Mouse (Mus musculus) neural tube, embryonic 15.5 days (tissue): Measurements from ENCODE around the gene Ceacam20. TPM values are rescaled to one million over a fixed set of nuclear protein-coding genes. Genes with fewer than 3 reads are reported as not detected.
"Not testable (repeated sequence)": the region's sequence is repeated elsewhere in the genome, so short reads cannot be mapped to it uniquely, and the experiment has no call there.

Experiments
- ATAC-seq: fragments of 200-750 bp; cut with Nextera tagmentation; 2 replicates; pipeline ENCODE4 v1.8.0; 2017; ENCODE audit warnings: mild to moderate bottlenecking, moderate TSS enrichment, moderate library complexity; ENCODE audit not compliant: low FRiP score
- H3K27ac ChIP-seq: fragments of 300-500 bp; sonication (generic); replicated peaks from 2 replicates; pipeline ENCODE4 v1.5.1; 2015; ENCODE audit warnings: mild to moderate bottlenecking, inconsistent platforms
- H3K27me3 ChIP-seq: fragments of 300-500 bp; sonication (generic); replicated peaks from 2 replicates; pipeline ENCODE4 v1.6.1; 2015; ENCODE audit warnings: inconsistent platforms
- H3K36me3 ChIP-seq: fragments of 300-500 bp; sonication (generic); 2 replicates; pipeline ENCODE4 v1.6.1; 2015; ENCODE audit warnings: inconsistent platforms
- H3K4me1 ChIP-seq: fragments of 300-500 bp; sonication (generic); 2 replicates; pipeline ENCODE4 v1.6.1; 2015; ENCODE audit warnings: inconsistent platforms
- H3K4me2 ChIP-seq: fragments of 300-500 bp; sonication (generic); 2 replicates; pipeline ENCODE4 v1.6.1; 2015; ENCODE audit warnings: inconsistent platforms, mild to moderate bottlenecking, moderate library complexity
- H3K4me3 ChIP-seq: fragments of 300-500 bp; sonication (generic); replicated peaks from 2 replicates; pipeline ENCODE4 v1.5.1; 2015; ENCODE audit warnings: mild to moderate bottlenecking, inconsistent platforms
- H3K9ac ChIP-seq: fragments of 300-500 bp; sonication (generic); replicated peaks from 2 replicates; pipeline ENCODE4 v1.6.1; 2015; ENCODE audit warnings: mild to moderate bottlenecking, inconsistent platforms
- H3K9me3 ChIP-seq: fragments of 300-500 bp; sonication (generic); replicated peaks from 2 replicates; pipeline ENCODE4 v1.6.1; 2016; ENCODE audit warnings: inconsistent platforms
- WGBS: fragments of 180-500 bp; shearing (Covaris S2); methylation state at CpG from one replicate; pipeline ENCODE4 v1.1.7; 2015; ENCODE audit warnings: mixed read lengths; 5-methylcytosine and 5-hydroxymethylcytosine counted together
- polyA plus RNA-seq: library from polyadenylated mRNA; unstranded; fragments of >200 nt; fragmentation: Nextera tagmentation; extraction: Ambion mirVana; gene quantifications from 2 replicates; pipeline ENCODE4 v1.2.1, GENCODE M21; 2015

Ceacam20 gene
- polyA plus RNA-seq, result not detected in 2 replicates

DNA sequence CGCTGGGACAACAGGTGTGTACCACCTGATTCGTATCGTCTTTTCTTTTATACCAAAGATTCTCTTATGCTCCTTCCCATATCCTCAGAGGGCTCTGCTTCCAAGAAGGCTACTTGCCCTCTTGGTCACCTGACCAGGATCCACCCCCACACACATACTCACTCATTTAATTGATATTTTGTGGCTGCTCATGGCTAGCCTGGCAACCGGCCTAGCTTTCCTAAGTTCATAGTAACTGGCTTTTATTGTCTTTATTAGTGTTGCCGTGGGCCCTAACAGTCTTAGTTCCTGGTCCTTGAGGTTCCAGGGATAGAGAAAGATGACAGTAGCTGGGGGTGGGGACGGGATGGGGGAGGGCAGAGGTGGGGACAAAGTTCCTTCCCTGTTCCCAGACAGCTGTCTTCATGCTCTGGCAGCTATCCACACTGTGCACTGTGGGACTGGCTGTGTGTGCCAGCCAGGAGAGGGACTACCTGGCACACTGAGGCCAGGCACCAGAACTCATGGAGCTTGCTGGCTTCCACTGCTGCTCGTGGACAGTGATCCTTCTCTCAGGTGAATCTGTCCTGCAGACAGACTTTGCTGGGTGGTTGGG lies at the start of gene Ceacam20:
Gene Ceacam20, plus strand, starts transcription at position 428 of the 595 bp plus-strand sequence.
- Histone ChIP-seq H3K36me3 (no peaks in the 10 kb centered on the region), H3K27ac (no peak within 1 kb of the TSS), H3K4me1 (no peaks in the 10 kb centered on the region), H3K9ac (no peak within 1 kb of the TSS), H3K4me3 (no peak within 1 kb of the TSS), H3K27me3 (no peaks in the 10 kb centered on the region), H3K4me2 (no peak within 1 kb of the TSS), H3K9me3 (no peaks in the 10 kb centered on the region; the same call in 1 of the 2 replicates)
- ATAC-seq, result no peak
- 82% methylated on average over 7 of the region's 7 CpGs for WGBS

DNA sequence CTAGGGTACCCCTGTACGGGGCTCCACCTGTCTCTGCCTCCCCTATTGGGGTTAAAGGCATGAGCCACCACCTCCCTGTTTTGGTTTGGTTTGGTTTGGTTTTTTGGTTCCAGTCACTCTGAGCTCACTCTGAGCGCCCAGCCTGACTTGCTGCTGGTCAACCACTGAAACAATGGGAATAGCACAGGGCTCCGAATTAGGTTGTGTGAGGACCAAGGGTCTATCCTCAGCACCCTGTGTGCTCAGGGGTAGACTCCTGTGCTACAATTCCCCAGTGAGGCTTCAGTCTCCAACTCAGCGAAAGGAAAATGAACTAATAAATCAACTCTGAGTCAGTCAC lies 45.1 kb upstream of the Ceacam20 start:
- H3K27ac ChIP-seq, result peak overlapping the region; percentile 91
- peak; percentile 50 for ATAC-seq
- 30% methylated on average over 4 of the region's 4 CpGs for WGBS
- no peaks in the 10 kb centered on the region for H3K9me3 ChIP-seq
- H3K36me3 ChIP-seq, result peaks cover 14% of the 10 kb centered on the region
- H3K4me3 ChIP-seq, result peak overlapping the region; percentile 77
- H3K4me1 ChIP-seq, result peaks cover 18% of the 10 kb centered on the region
- H3K9ac ChIP-seq, result peak overlapping the region; percentile 91
- peak overlapping the region; percentile 69 for H3K4me2 ChIP-seq
- no peaks in the 10 kb centered on the region for H3K27me3 ChIP-seq

DNA sequence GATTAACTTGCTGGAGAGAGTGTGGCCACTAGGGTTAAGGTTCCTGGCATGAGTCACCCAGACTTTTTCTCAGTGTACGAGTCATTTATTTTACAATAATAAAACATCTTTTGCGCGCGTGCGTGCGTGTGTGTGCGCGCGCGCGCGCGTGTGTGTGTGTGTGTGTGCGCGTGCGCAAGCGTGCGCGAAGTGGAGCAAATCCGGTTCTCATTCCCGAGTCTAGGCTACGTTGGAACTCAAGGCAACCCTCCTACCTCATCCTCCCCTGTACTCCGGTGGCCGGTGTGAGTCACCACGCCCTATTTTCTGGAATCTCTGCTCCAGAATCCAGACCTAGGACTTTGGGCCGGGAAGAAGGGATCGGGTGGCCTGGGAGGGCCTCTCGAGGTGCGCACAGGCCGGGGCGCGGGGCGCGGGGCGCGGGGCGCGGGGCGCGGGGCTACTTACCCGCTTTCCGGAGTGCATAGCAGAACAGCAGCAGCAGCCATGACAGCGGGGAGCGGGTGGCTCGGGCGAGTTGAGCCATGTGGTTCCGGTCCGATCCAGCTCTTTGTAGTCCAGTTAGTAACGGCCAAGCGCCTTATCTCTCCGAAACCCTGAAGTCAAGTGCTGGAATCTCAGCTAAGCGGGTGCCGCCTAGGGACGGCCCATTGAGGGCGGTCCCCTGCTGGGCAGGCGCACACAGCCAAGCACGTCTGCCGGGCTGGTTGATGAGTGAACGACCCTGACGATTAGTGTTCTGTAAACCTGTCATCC lies 44.5 kb upstream of the Ceacam20 start, which contains the start of gene Pvr:
Gene Pvr, minus strand, starts transcription at position 655 of the 756 bp plus-strand sequence.
- under 1% methylated on average over 58 of the region's 60 CpGs for WGBS
- Histone ChIP-seq H3K27ac (peak within 1 kb of the TSS; percentile 91), H3K4me3 (peak within 1 kb of the TSS; percentile 77), H3K9ac (peak within 1 kb of the TSS; percentile 91), H3K4me2 (peak within 1 kb of the TSS; percentile 69), H3K27me3 (no peaks in the 10 kb centered on the region), H3K36me3 (peaks cover 13% of the 10 kb centered on the region), H3K9me3 (no peaks in the 10 kb centered on the region), H3K4me1 (peaks cover 18% of the 10 kb centered on the region)
- ATAC-seq, result peak; percentile 89

DNA sequence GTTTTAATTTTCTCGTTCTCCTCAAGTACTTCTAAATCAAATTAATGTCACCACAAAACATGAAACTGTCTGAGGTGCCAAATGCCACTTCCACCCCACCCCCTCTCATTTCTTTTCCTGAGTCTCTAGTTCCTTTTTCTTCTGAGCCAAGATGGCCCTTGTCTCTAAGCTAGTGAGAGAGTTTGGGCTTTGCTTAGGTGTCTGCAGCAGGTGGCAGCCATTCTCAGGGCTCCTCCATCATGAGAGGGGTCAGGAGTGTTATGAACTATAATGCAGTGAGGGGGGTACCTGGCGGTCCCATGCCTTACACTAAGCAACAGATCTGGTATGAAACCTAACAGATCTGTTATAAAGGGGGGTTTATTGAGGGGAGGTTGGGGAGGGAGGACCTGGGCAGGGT lies 41.9 kb upstream of the Ceacam20 start:
- H3K9me3 ChIP-seq, result no peaks in the 10 kb centered on the region
- no peak overlapping the region for H3K9ac ChIP-seq
- H3K27me3 ChIP-seq, result no peaks in the 10 kb centered on the region
- H3K4me1 ChIP-seq, result peaks cover 18% of the 10 kb centered on the region
- 40% methylated on average over 2 of the region's 2 CpGs for WGBS
- no peak overlapping the region for H3K4me2 ChIP-seq
- H3K27ac ChIP-seq, result no peak overlapping the region
- ATAC-seq, result no peak
- no peaks in the 10 kb centered on the region for H3K36me3 ChIP-seq
- H3K4me3 ChIP-seq, result no peak overlapping the region

DNA sequence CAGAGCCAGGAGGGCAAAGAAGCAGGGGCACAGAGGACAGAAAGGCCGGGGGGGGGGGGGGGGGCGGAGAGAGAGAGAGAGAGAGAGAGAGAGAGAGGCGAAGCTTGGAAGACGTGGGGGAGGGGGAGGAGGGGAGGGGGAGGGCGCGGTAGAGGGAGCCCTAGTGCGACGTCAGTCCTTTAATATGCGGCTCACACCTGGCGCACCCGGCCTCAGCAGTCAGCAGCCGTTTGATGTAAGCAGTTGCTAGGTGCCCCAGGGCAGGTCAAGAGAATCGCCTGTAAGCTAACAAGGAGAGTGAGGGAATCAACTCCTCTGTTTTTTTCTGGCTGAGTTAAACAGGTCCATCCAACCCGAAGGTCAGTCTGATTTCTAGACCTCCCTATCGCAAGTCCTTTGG lies 41.4 kb upstream of the Ceacam20 start:
- H3K4me1 ChIP-seq, result peaks cover 18% of the 10 kb centered on the region
- H3K4me3 ChIP-seq, result no peak overlapping the region
- H3K27ac ChIP-seq, result no peak overlapping the region
- 0 out of 2 replicates have a peak overlapping the region, but pooled peaks have one; percentile 25 for H3K4me2 ChIP-seq
- ATAC-seq, result no peak
- WGBS, result 18% methylated on average over 7 of the region's 15 CpGs
- H3K9ac ChIP-seq, result no peak overlapping the region
- no peaks in the 10 kb centered on the region for H3K9me3 ChIP-seq
- H3K36me3 ChIP-seq, result no peaks in the 10 kb centered on the region
- H3K27me3 ChIP-seq, result no peaks in the 10 kb centered on the region

GRCm38 (mm10) chr7:19925376-19925775 lies 39.8 kb upstream of the Ceacam20 start:
- Histone ChIP-seq H3K4me1 (peaks cover 10% of the 10 kb centered on the region), H3K27me3 (no peaks in the 10 kb centered on the region), H3K9ac (no peak overlapping the region), H3K4me3 (no peak overlapping the region), H3K36me3 (no peaks in the 10 kb centered on the region), H3K27ac (no peak overlapping the region), H3K4me2 (no peak overlapping the region), H3K9me3 (no peaks in the 10 kb centered on the region)
- WGBS, result 64% methylated on average over 1 of the region's 1 CpGs
- no peak for ATAC-seq

DNA sequence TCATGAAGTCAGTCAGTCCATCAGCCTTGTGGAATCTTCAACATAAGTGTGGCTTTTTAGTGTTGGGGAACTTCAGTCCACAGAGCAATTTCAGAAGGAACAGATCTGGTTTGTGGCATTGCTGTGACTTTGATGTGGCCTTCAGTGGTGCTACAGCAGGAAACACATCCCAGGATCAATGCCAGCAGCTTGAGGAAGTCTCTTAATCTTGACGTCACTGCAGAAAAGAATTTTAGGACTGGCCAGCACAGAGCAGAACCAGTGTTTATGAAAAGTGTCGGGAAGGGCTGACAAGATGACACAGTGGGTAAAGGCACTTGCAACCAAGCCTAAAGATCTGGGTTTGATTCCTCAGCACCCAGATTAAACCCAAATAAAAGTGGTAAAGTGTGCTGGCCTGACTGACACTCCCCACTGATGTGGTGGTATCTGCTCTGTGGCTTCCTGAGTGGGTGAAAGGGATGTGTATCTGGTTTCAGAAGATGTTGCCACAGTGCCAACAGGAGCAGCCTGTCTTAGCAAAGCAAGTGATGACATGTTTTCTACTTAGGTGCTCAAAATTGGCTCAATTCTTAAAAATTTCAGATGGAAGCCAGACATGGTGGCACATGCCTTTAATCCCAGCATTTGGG lies 38.2 kb upstream of the Ceacam20 start:
- no peak overlapping the region for H3K4me2 ChIP-seq
- ATAC-seq, result no peak
- 81% methylated on average over 2 of the region's 2 CpGs for WGBS
- H3K36me3 ChIP-seq, result no peaks in the 10 kb centered on the region
- H3K4me3 ChIP-seq, result no peak overlapping the region
- no peak overlapping the region for H3K27ac ChIP-seq
- H3K9me3 ChIP-seq, result no peaks in the 10 kb centered on the region
- H3K27me3 ChIP-seq, result no peaks in the 10 kb centered on the region
- peaks cover under 1% of the 10 kb centered on the region for H3K4me1 ChIP-seq
- no peak overlapping the region for H3K9ac ChIP-seq

GRCm38 (mm10) chr7:19928486-19928885 lies 36.7 kb upstream of the Ceacam20 start:
- Histone ChIP-seq H3K36me3 (no peaks in the 10 kb centered on the region), H3K4me1 (peaks cover 9% of the 10 kb centered on the region), H3K4me3 (no peak overlapping the region), H3K9ac (no peak overlapping the region), H3K27me3 (no peaks in the 10 kb centered on the region), H3K9me3 (no peaks in the 10 kb centered on the region), H3K27ac (no peak overlapping the region), H3K4me2 (no peak overlapping the region)
- no peak for ATAC-seq
- 36% methylated on average over 5 of the region's 5 CpGs for WGBS

GRCm38 (mm10) chr7:19930481-19930880 lies 34.7 kb upstream of the Ceacam20 start:
- 84% methylated on average over 6 of the region's 6 CpGs for WGBS
- not testable (repeated sequence) for H3K4me3 ChIP-seq, H3K9ac ChIP-seq, H3K9me3 ChIP-seq, ATAC-seq, H3K36me3 ChIP-seq, H3K27ac ChIP-seq, H3K4me2 ChIP-seq, H3K27me3 ChIP-seq
- H3K4me1 ChIP-seq, result peaks cover 11% of the 10 kb centered on the region

DNA sequence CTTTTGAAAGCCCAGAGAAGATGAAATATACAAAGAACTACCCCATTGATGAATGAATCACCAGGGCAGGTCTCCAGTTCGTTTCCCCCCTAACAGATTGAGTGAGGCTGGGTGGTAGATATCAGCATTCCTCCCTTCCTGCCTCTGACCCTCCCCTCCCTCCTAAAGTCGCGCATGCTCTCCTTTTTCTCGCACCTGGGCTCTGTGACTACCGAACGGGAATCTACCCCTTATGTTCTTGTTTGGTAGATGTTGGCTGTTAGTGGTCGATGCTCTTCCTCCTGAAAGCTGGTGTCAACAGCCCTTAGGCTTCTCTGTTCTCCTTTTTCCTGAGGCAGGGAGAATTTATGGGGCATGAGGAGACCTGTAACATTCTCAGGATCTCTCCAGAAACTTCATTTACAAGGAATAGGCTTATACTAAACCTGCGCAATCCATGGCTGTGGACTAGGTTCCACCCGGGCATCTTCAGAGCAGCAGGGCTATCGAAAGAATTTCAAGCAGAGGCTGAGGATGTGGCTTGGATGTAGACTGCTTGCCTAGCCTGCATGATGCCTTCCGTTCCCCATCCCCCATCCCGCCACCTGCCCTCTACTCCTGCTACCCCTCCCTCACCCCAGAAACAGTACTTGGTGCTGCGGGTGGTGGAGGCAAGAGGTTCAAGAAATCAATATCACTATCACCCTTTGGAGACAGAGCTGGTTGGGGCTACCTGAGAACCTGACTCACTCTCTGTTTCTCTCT lies 32.9 kb upstream of the Ceacam20 start:
- Histone ChIP-seq H3K9me3 (no peaks in the 10 kb centered on the region), H3K4me3 (peak overlapping the region; percentile 17; the same call in 1 of the 2 replicates), H3K27ac (no peak overlapping the region; the same call in 1 of the 2 replicates), H3K36me3 (no peaks in the 10 kb centered on the region), H3K4me1 (peaks cover 11% of the 10 kb centered on the region), H3K4me2 (peak overlapping the region; percentile 59), H3K9ac (no peak overlapping the region), H3K27me3 (no peaks in the 10 kb centered on the region)
- ATAC-seq, result peak; percentile 65
- 29% methylated on average over 13 of the region's 13 CpGs for WGBS
